Mouse (Mus musculus) CH12.LX (cell line): Measurements from ENCODE around the gene Qars. TPM values are rescaled to one million over a fixed set of nuclear protein-coding genes. Genes with fewer than 3 reads are reported as not detected.

Source experiments
- DNase-seq: peaks from one replicate; pipeline ENCODE4 v3.0.0-alpha.2; 2013; ENCODE audit errors: extremely low read depth
- H3K27ac ChIP-seq: 2 replicates; pipeline ENCODE4 v1.5.1; 2012; ENCODE audit warnings: low read depth, mild to moderate bottlenecking, control low read depth, moderate library complexity; ENCODE audit not compliant: insufficient read depth
- H3K27me3 ChIP-seq: replicated peaks from 2 replicates; pipeline ENCODE3; 2012; ENCODE audit warnings: inconsistent platforms
- H3K36me3 ChIP-seq, 2 experiments: replicated peaks in 1 of 2; 2 replicates each; pipeline versions ENCODE3 to v1.6.1; 2012; ENCODE audit warnings: inconsistent platforms in 1 of 2, low read length in 1 of 2, mild to moderate bottlenecking in 1 of 2, mixed read lengths in 1 of 2, moderate library complexity in 1 of 2; ENCODE audit not compliant: control insufficient read depth in 1 of 2, insufficient read depth in 1 of 2
- H3K4me1 ChIP-seq, 2 experiments: 2 replicates each; pipeline ENCODE4 v1.6.1; 2012; ENCODE audit warnings: inconsistent platforms in 1 of 2, moderate library complexity in 1 of 2; ENCODE audit not compliant: insufficient read depth in 2 of 2, control insufficient read depth in 1 of 2
- H3K4me2 ChIP-seq: 2 replicates; pipeline ENCODE4 v1.6.1; 2012; ENCODE audit warnings: low read depth, mild to moderate bottlenecking, control low read depth; ENCODE audit not compliant: poor library complexity, insufficient read depth, severe bottlenecking
- H3K4me3 ChIP-seq, 3 experiments: fragments of 150-350 bp in 1 of 3; sonication (generic) in 1 of 3; replicated peaks in 1 of 3; 2 replicates each; pipeline versions ENCODE3 to v1.5.1; 2011 to 2012; ENCODE audit warnings: low read depth in 2 of 3, low read length in 2 of 3, mild to moderate bottlenecking in 2 of 3, moderate library complexity in 2 of 3, control low read depth in 1 of 3, improper control_type of control experiment in 1 of 3, inconsistent platforms in 1 of 3, mixed read lengths in 1 of 3; ENCODE audit not compliant: poor library complexity in 1 of 3
- H3K79me2 ChIP-seq: replicated peaks from 2 replicates; pipeline ENCODE4 v1.6.1; 2012; ENCODE audit warnings: mild to moderate bottlenecking, moderate library complexity; ENCODE audit not compliant: control insufficient read depth, poor library complexity, insufficient read depth, severe bottlenecking; ENCODE audit errors: extremely low read depth
- H3K9ac ChIP-seq: 2 replicates; pipeline ENCODE4 v1.6.1; 2012; ENCODE audit warnings: low read depth, mild to moderate bottlenecking, control low read depth, moderate library complexity; ENCODE audit not compliant: insufficient read depth
- H3K9me3 ChIP-seq: replicated peaks from 2 replicates; pipeline ENCODE3; 2012; ENCODE audit warnings: low read length, inconsistent platforms, mixed read lengths
- BHLHE40 ChIP-seq: IDR thresholded peaks from 2 replicates; pipeline ENCODE4 v1.6.1; 2011; ENCODE audit warnings: mild to moderate bottlenecking, low read depth, low read length, improper control_type of control experiment
- CHD1 ChIP-seq: IDR thresholded peaks from 2 replicates; pipeline ENCODE4 v1.6.1; 2012; ENCODE audit warnings: low read depth, low read length, improper control_type of control experiment, inconsistent platforms
- CTCF ChIP-seq, 2 experiments: IDR thresholded peaks in 1 of 2; conservative IDR thresholded peaks in 1 of 2; 2 replicates each; pipeline ENCODE4 v1.5.1; 2011 to 2012; ENCODE audit warnings: low read depth in 2 of 2, low read length in 2 of 2, improper control_type of control experiment in 1 of 2, inconsistent platforms in 1 of 2, mild to moderate bottlenecking in 1 of 2, moderate library complexity in 1 of 2
- E2F4 ChIP-seq: IDR thresholded peaks from 2 replicates; pipeline ENCODE4 v1.6.1; 2011; ENCODE audit warnings: low read depth, low read length, improper control_type of control experiment; ENCODE audit not compliant: insufficient replicate concordance
- ETS1 ChIP-seq: conservative IDR thresholded peaks from 2 replicates; pipeline ENCODE4 v1.6.1; 2012; ENCODE audit warnings: low read depth, mild to moderate bottlenecking, inconsistent platforms, low read length, improper control_type of control experiment, moderate library complexity
- HCFC1 ChIP-seq: IDR thresholded peaks from 2 replicates; pipeline ENCODE4 v1.6.1; 2012; ENCODE audit warnings: low read depth, mild to moderate bottlenecking, inconsistent platforms, low read length, improper control_type of control experiment
- IRF4 ChIP-seq: IDR thresholded peaks from 2 replicates; pipeline ENCODE4 v1.6.1; 2014; ENCODE audit warnings: low read depth, mild to moderate bottlenecking, inconsistent platforms, low read length, improper control_type of control experiment
- KAT2A ChIP-seq: IDR thresholded peaks from 2 replicates; pipeline ENCODE4 v1.6.1; 2012; ENCODE audit warnings: low read length, improper control_type of control experiment, inconsistent platforms; ENCODE audit not compliant: insufficient replicate concordance
- MAFK ChIP-seq: IDR thresholded peaks from 2 replicates; pipeline ENCODE4 v1.6.1; 2011; ENCODE audit warnings: low read length, improper control_type of control experiment; ENCODE audit not compliant: insufficient replicate concordance
- NELFE ChIP-seq: IDR thresholded peaks from 2 replicates; pipeline ENCODE4 v1.6.1; 2011; ENCODE audit warnings: low read depth, low read length, improper control_type of control experiment
- POLR2A ChIP-seq: IDR thresholded peaks from 2 replicates; pipeline ENCODE4 v1.6.1; 2011; ENCODE audit warnings: low read depth, mild to moderate bottlenecking, improper control_type of control experiment, low read length
- POLR2AphosphoS2 ChIP-seq: IDR thresholded peaks from 2 replicates; pipeline ENCODE4 v1.6.1; 2011; ENCODE audit warnings: low read depth, low read length, improper control_type of control experiment
- RAD21 ChIP-seq: IDR thresholded peaks from 2 replicates; pipeline ENCODE4 v1.6.1; 2011; ENCODE audit warnings: low read depth, mild to moderate bottlenecking, low read length, improper control_type of control experiment, moderate library complexity
- TCF12 ChIP-seq: IDR thresholded peaks from 2 replicates; pipeline ENCODE4 v1.6.1; 2014; ENCODE audit warnings: low read depth, mild to moderate bottlenecking, inconsistent platforms, low read length, improper control_type of control experiment
- UBTF ChIP-seq: IDR thresholded peaks from 2 replicates; pipeline ENCODE4 v1.6.1; 2012; ENCODE audit warnings: low read depth, mild to moderate bottlenecking, inconsistent platforms, low read length, improper control_type of control experiment, moderate library complexity
- USF2 ChIP-seq: conservative IDR thresholded peaks from 2 replicates; pipeline ENCODE4 v1.6.1; 2011; ENCODE audit warnings: low read depth, low read length, improper control_type of control experiment
- ZC3H11A ChIP-seq: IDR thresholded peaks from 2 replicates; pipeline ENCODE4 v1.6.1; 2012; ENCODE audit warnings: low read depth, mild to moderate bottlenecking, inconsistent platforms, low read length, improper control_type of control experiment
- ZKSCAN1 ChIP-seq: IDR thresholded peaks from 2 replicates; pipeline ENCODE4 v1.6.1; 2012; ENCODE audit warnings: low read depth, inconsistent platforms, low read length, improper control_type of control experiment, borderline replicate concordance
- ZMIZ1 ChIP-seq: IDR thresholded peaks from 2 replicates; pipeline ENCODE4 v1.6.1; 2012; ENCODE audit warnings: low read depth, mild to moderate bottlenecking, inconsistent platforms, low read length, improper control_type of control experiment
- ZNF384 ChIP-seq: IDR thresholded peaks from 2 replicates; pipeline ENCODE4 v1.6.1; 2012; ENCODE audit warnings: low read depth, low read length, improper control_type of control experiment, inconsistent platforms
- dilution Hi-C: fragments of 300-500 bp; cut with MboI; formaldehyde crosslinking; loops from 2 replicates; pipeline ENCODE4 v1.14.3; 2020; ENCODE audit warnings: low sequenced_read_pairs; ENCODE audit not compliant: extremely low pct_unique_long_range_greater_than_20kb, extremely low pct_ligation_motif_present
- in situ Hi-C: fragments of 300-500 bp; cut with MboI; formaldehyde crosslinking; loops from 3 replicates; pipeline ENCODE4 v1.14.3; 2019; ENCODE audit warnings: low sequenced_read_pairs, low pct_ligation_motif_present, low pct_unique_long_range_greater_than_20kb, mixed read lengths
- polyA plus RNA-seq: library from polyadenylated mRNA; unstranded; fragments of >175 nt; gene quantifications from 2 replicates; pipeline ENCODE4 v1.2.1, GENCODE M21; 2012; ENCODE audit warnings: low read depth; ENCODE audit not compliant: insufficient read length
- total RNA-seq, 2 experiments: library from RNA; depleted of rRNA; stranded (reverse); fragments of 300-350 nt in 1 of 2; fragments of >200 nt in 1 of 2; gene quantifications; 2 replicates each; pipeline ENCODE4 v1.2.3; 2012 to 2014

Qars gene
- total and polyA plus RNA-seq, 3 experiments, result 229 to 322 (median 293) TPM

DNA sequence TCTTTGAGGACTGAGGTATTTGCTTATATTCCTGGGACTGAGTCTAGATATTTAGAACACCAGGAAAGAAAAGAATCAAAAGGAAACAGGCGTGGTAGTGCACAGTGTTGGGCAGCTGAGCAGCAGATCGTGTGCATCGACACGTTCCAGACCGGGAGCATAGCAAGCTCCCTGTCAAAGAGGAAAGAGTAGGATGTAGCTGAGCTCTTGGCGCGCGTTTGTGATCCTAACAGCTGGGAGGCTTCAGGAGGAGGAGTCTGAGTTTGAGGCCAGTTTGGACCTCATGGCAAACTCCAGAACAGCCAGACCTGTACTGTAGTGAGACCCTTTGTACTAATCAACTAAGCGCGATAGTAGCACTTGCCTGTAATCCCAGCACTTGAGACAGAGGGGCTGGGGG lies 45.3 kb upstream of the Qars start:
- in situ Hi-C loops, result no loop called here
- Histone ChIP-seq H3K4me2 (no peak overlapping the region), H3K27ac (no peak overlapping the region), H3K9me3 (no peaks in the 10 kb centered on the region), H3K36me3 (peaks cover 19 to 49% of the 10 kb centered on the region in 2 experiments)
- dilution Hi-C loops, result no loop called here
- TF ChIP-seq BHLHE40 (no peak), ZKSCAN1 (no peak), IRF4 (no peak), NELFE (no peak), USF2 (no peak), POLR2A (no peak), ZMIZ1 (no peak), CTCF (conservative IDR thresholded peaks at IDR 0.05 in 1 of 2, IDR thresholded peaks at IDR 0.05 in 1 of 2; ENCODE audit: low read depth in 2 of 2, low read length in 2 of 2) (no peak), ZC3H11A (no peak), KAT2A (no peak), MAFK (no peak), TCF12 (no peak), CHD1 (no peak), POLR2AphosphoS2 (no peak), RAD21 (no peak)
- TF ChIP-seq, all 38 proteins: peak for 0
- Histone ChIP-seq H3K79me2 (peaks cover 21% of the 10 kb centered on the region), H3K4me1 (peaks cover 10 to 24% of the 10 kb centered on the region in 2 experiments), H3K4me3 (no peak overlapping the region), H3K9ac (no peak overlapping the region), H3K27me3 (no peaks in the 10 kb centered on the region)
- DNase-seq, result no peak

DNA sequence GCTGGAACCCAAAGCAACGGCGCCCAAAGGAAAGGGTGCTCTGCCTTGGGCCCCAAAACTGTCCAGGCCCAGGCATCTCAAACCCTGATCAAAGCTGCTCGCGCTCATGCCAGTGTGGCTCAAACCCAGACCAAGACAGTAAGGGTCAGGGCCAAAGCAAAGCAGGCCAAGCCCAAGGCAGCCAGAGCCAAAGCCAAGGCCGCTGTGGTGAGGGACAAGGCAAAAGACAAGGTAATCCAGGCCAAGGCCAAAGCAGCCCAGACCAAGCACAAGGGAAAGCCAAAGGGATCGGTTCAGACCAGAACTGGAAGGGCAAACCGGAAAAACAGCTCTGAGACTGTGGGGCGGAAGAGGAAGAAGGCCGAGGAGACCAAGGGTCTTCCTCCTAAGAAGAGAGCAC lies 43.8 kb upstream of the Qars start:
- Histone ChIP-seq H3K27ac (no peak overlapping the region), H3K4me3 (no peak overlapping the region), H3K36me3 (peaks cover 19 to 49% of the 10 kb centered on the region in 2 experiments), H3K79me2 (peaks cover 21% of the 10 kb centered on the region), H3K9me3 (no peaks in the 10 kb centered on the region), H3K27me3 (no peaks in the 10 kb centered on the region), H3K4me2 (no peak overlapping the region), H3K9ac (no peak overlapping the region), H3K4me1 (peaks cover 10 to 24% of the 10 kb centered on the region in 2 experiments)
- DNase-seq, result no peak
- dilution Hi-C loops (no loop called here), in situ Hi-C loops (no loop called here)
- TF ChIP-seq KAT2A, result no peak
- no peak for TF ChIP-seq HCFC1
- no peak for TF ChIP-seq ZC3H11A
- no peak for TF ChIP-seq TCF12
- TF ChIP-seq E2F4, result no peak
- TF ChIP-seq ZKSCAN1, result no peak
- TF ChIP-seq ETS1, result no peak
- no peak for TF ChIP-seq UBTF
- TF ChIP-seq ZNF384, result no peak
- TF ChIP-seq NELFE, result no peak
